Mouse (Mus musculus) erythroblast, adult 5-6 weeks (primary cell): ENCODE measurements around the gene 1700021F07Rik. TPM values are rescaled to one million over a fixed set of nuclear protein-coding genes. Genes with fewer than 3 reads are reported as not detected.

Experiments
- ATAC-seq: replicated peaks from 2 replicates; pipeline ENCODE4 v1.8.0; 2016; ENCODE audit warnings: moderate number of reproducible peaks, mild to moderate bottlenecking, moderate TSS enrichment, inconsistent platforms; ENCODE audit not compliant: poor library complexity, low FRiP score, severe bottlenecking
- total RNA-seq, 2 experiments: library from RNA; stranded (forward) in 1 of 2; stranded (reverse) in 1 of 2; fragments of 150-400 nt in 1 of 2; fragments of 200-764, 138-1000 nt in 1 of 2; gene quantifications; 2 replicates each; pipeline versions ENCODE4 v1.2.3 to v1.2.4; 2015 to 2017; ENCODE audit warnings: low replicate concordance in 2 of 2

The 1700021F07Rik gene
- total RNA-seq (2015; ENCODE audit: low replicate concordance) = not detected in 2 replicates
- not detected in 2 replicates for total RNA-seq (2017; ENCODE audit: low replicate concordance)

- ATAC-seq = no peak
Observed at GRCm38 (mm10) chr2:173522376-173522775, at the start of gene 1700021F07Rik. TSS of gene 1700021F07Rik (plus strand) at chr2:173522586.

GRCm38 (mm10) chr2:173473233-173473632 is 49.2 kb upstream of the 1700021F07Rik start:
- ATAC-seq = no peak

GRCm38 (mm10) chr2:173479050-173479449 is 43.3 kb upstream of the 1700021F07Rik start:
- ATAC-seq = no peak

- no peak for ATAC-seq
Observed at GRCm38 (mm10) chr2:173484486-173484885, 37.9 kb upstream of the 1700021F07Rik start.

- no peak for ATAC-seq
Observed at GRCm38 (mm10) chr2:173499612-173500011, 22.8 kb upstream of the 1700021F07Rik start.

GRCm38 (mm10) chr2:173513977-173514376 is 8.4 kb upstream of the 1700021F07Rik start:
- no peak for ATAC-seq

GRCm38 (mm10) chr2:173515186-173515585 is 7.2 kb upstream of the 1700021F07Rik start:
- no peak for ATAC-seq

GRCm38 (mm10) chr2:173516150-173516855 is 6.1 kb upstream of the 1700021F07Rik start:
- ATAC-seq = no peak

- no peak for ATAC-seq
Observed at GRCm38 (mm10) chr2:173528493-173528892, 6.1 kb downstream of the 1700021F07Rik start.

GRCm38 (mm10) chr2:173532711-173533462 is 10.5 kb downstream of the 1700021F07Rik start:
- no peak for ATAC-seq

- no peak for ATAC-seq
Observed at GRCm38 (mm10) chr2:173534581-173534980, 12.2 kb downstream of the 1700021F07Rik start.

GRCm38 (mm10) chr2:173535390-173535789 is 13.0 kb downstream of the 1700021F07Rik start:
- ATAC-seq = no peak

GRCm38 (mm10) chr2:173535886-173536285 is 13.5 kb downstream of the 1700021F07Rik start:
- ATAC-seq = no peak

GRCm38 (mm10) chr2:173539781-173540180 is 17.4 kb downstream of the 1700021F07Rik start:
- ATAC-seq = no peak

GRCm38 (mm10) chr2:173541748-173542147 is 19.4 kb downstream of the 1700021F07Rik start:
- no peak for ATAC-seq

- ATAC-seq = no peak
Observed at GRCm38 (mm10) chr2:173542716-173543115, 20.3 kb downstream of the 1700021F07Rik start.

- no peak for ATAC-seq
Observed at GRCm38 (mm10) chr2:173545992-173546703, 23.8 kb downstream of the 1700021F07Rik start.

GRCm38 (mm10) chr2:173549236-173549635 is 26.9 kb downstream of the 1700021F07Rik start:
- ATAC-seq = no peak

GRCm38 (mm10) chr2:173550681-173551080 is 28.3 kb downstream of the 1700021F07Rik start:
- ATAC-seq = no peak

- ATAC-seq = no peak
Observed at GRCm38 (mm10) chr2:173553863-173554262, 31.5 kb downstream of the 1700021F07Rik start.
